In the genomic region with DNA sequence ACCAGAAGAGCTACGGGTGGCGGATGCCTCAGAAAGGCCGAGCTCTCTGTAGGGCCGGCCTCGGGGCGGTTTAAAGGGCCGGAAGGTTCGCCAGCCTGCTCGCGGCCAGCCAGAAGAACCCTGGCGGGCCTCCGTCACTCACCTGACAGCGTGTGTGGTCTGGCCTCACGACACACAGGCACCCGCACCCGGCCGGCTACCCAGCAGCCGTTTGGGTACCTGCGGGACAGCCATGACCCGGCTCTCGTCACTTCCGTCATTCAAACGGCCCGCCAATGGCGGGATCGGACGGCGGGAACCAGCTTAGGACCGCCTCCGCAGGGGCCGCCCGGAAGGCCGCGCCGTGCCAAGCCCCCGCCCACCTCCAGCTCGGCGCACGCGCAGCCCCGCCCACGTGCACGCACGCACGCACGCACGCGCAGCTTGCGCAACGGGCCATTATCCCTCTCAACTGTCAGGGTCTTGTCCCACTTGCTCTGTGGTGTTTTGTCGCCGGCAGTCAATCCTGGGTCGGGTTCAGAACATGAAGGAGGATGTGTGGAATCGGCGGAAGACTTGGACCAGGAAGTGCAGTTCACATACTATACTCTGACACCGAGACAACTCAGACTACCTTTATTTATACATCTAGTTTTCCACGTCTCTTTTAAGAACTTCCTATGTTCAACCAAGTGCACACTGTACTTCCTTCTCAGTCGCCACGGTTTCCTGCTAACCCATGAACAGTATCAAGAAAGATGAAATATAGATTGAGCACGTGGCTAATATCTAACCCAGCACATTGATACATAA, we compare ENCODE assay signal across 8 mouse cellular contexts. TPM values are rescaled to one million over a fixed set of nuclear protein-coding genes. Genes with fewer than 3 reads are reported as not detected.
DNase-seq lines count a peak whose midpoint lies in the region; ATAC-seq lines count a peak whose summit lies in the region.

A gene (minus strand): TSS at position 305 of the 792 bp plus-strand sequence.

- peak within 1 kb of the TSS; percentile 74 for H3K4me3 ChIP-seq in hindbrain, embryonic 14.5 days (replicated peaks; ENCODE audit: low read length)

- DNase-seq in R1 (ENCODE audit: low read depth, low spot score) = peak; percentile 94
- DNase-seq in cerebellum, postnatal 25 days = peak; percentile 97 to 99
- DNase-seq in frontal cortex, postnatal 25 days (ENCODE audit: low spot score in 2 of 2) = peak; percentile 88 to 94
- peak; percentile 97 for DNase-seq in hindbrain, embryonic 14.5 days (ENCODE audit: low spot score)
- DNase-seq in layer of hippocampus, postnatal 36 days = peak; percentile 94
- peak; percentile 96 for DNase-seq in lung, postnatal 36 days
- peak; percentile 97 for DNase-seq in retina, postnatal 1 day
- DNase-seq in urinary bladder, adult 18-20 months (ENCODE audit: low spot score in 2 of 2) = peak; percentile 93 to 97

- peak within 1 kb of the TSS; percentile 82 for H3K4me2 ChIP-seq in hindbrain, embryonic 14.5 days (replicated peaks)

- peak; percentile 100 for ATAC-seq in hindbrain, embryonic 14.5 days (ENCODE audit: low FRiP score)

- H3K27me3 ChIP-seq in hindbrain, embryonic 14.5 days (ENCODE audit: control insufficient read depth, insufficient read depth, low read length) = no peaks in the 10 kb centered on the region

- 3% methylated on average over 60 of the region's 60 CpGs for WGBS in hindbrain, embryonic 14.5 days

- H3K36me3 ChIP-seq in hindbrain, embryonic 14.5 days (replicated peaks; ENCODE audit: control insufficient read depth, insufficient read depth) = peaks cover 13% of the 10 kb centered on the region

- H3K9ac ChIP-seq in hindbrain, embryonic 14.5 days = peak within 1 kb of the TSS; percentile 83

- peaks cover 12% of the 10 kb centered on the region; the same call in 1 of the 2 replicates for H3K4me1 ChIP-seq in hindbrain, embryonic 14.5 days (replicated peaks; ENCODE audit: control insufficient read depth, insufficient read depth, low read length)

- H3K27ac ChIP-seq in hindbrain, embryonic 14.5 days = peak within 1 kb of the TSS; percentile 82

- H3K9me3 ChIP-seq in hindbrain, embryonic 14.5 days (ENCODE audit: control insufficient read depth, low read length) = no peaks in the 10 kb centered on the region

RNA-seq across cellular contexts. Expression of the gene that starts here (rescaled TPM):
- 16.1 and 16.4 TPM in 2 replicates for polyA plus RNA-seq in hindbrain, embryonic 14.5 days (2014; fragmentation: Nextera tagmentation; extraction: Ambion mirVana)
- 10 to 100 TPM; 20.7 to 24.0 TPM for total RNA-seq in layer of hippocampus, postnatal 36 days (2021)

Comparison
In these comparisons a context has a peak if more than half of its experiments do, and no peak if none do; other contexts are left out.
1. Peak in every context shown above with its lines: DNase-seq, ATAC-seq, H3K4me3 ChIP-seq and H3K27ac ChIP-seq.